Mouse (Mus musculus) limb, embryonic 13.5 days (tissue): ENCODE data around the gene Spink8. TPM values are rescaled to one million over a fixed set of nuclear protein-coding genes. Genes with fewer than 3 reads are reported as not detected.

Experiments used
- ATAC-seq: fragments of 200-750 bp; cut with Nextera tagmentation; 2 replicates; pipeline ENCODE4 v1.8.0; 2017; ENCODE audit warnings: low read depth, moderate number of reproducible peaks, moderate TSS enrichment; ENCODE audit not compliant: low FRiP score
- H3K27ac ChIP-seq: fragments of 300-500 bp; sonication (generic); 2 replicates; pipeline ENCODE4 v1.5.1; 2015; ENCODE audit warnings: inconsistent platforms, mild to moderate bottlenecking, moderate library complexity
- H3K27me3 ChIP-seq: fragments of 300-500 bp; sonication (generic); 2 replicates; pipeline ENCODE4 v1.6.1; 2015; ENCODE audit warnings: mild to moderate bottlenecking, inconsistent platforms
- H3K36me3 ChIP-seq: fragments of 300-500 bp; sonication (generic); 2 replicates; pipeline ENCODE4 v1.6.1; 2015; ENCODE audit warnings: inconsistent platforms, mild to moderate bottlenecking, moderate library complexity
- H3K4me1 ChIP-seq: fragments of 300-500 bp; sonication (generic); 2 replicates; pipeline ENCODE4 v1.6.1; 2015; ENCODE audit warnings: inconsistent platforms
- H3K4me2 ChIP-seq: fragments of 300-500 bp; sonication (generic); replicated peaks from 2 replicates; pipeline ENCODE4 v1.6.1; 2015; ENCODE audit warnings: inconsistent platforms, mild to moderate bottlenecking, moderate library complexity
- H3K4me3 ChIP-seq: fragments of 300-500 bp; sonication (generic); 2 replicates; pipeline ENCODE4 v1.5.1; 2015; ENCODE audit warnings: moderate library complexity, mild to moderate bottlenecking, inconsistent platforms
- H3K9ac ChIP-seq: fragments of 300-500 bp; sonication (generic); 2 replicates; pipeline ENCODE4 v1.6.1; 2015; ENCODE audit warnings: mild to moderate bottlenecking, inconsistent platforms
- H3K9me3 ChIP-seq: fragments of 300-500 bp; sonication (generic); 2 replicates; pipeline ENCODE4 v1.6.1; 2016; ENCODE audit warnings: inconsistent platforms
- WGBS: fragments of 180-500 bp; shearing (Covaris S2); methylation state at CpG from one replicate; pipeline ENCODE4 v1.1.7; 2015; 5-methylcytosine and 5-hydroxymethylcytosine counted together
- polyA plus RNA-seq: library from polyadenylated mRNA; unstranded; fragments of >200 nt; fragmentation: Nextera tagmentation; extraction: Ambion mirVana; gene quantifications from 2 replicates; pipeline ENCODE4 v1.2.1, GENCODE M21; 2015

The Spink8 gene
- polyA plus RNA-seq, 1 experiment from 2014 or later: 0.24 TPM

DNA sequence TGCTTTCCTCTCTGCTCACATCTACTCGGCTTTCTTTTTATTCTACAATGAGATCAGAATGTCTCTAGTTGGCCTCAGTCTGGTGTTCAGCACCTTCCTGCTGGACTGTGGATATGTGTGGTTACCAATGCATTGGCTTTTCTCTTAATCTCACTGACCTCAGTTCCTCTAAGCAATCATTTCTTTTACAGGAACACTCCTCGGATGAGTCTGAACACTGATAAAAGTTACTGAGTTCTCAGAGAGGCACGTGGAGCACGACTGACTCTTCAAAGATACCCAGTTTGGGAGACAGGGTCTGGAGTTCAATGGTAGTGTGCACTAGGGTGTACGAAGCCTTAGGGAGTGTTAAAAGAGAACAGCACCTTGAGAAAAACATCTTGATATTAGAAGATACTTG is 14.1 kb downstream of the Spink8 start:
- Histone ChIP-seq H3K4me3 (no peak overlapping the region), H3K9me3 (no peaks in the 10 kb centered on the region), H3K27ac (no peak overlapping the region), H3K9ac (no peak overlapping the region), H3K4me2 (no peak overlapping the region), H3K36me3 (peaks cover 15% of the 10 kb centered on the region), H3K4me1 (no peaks in the 10 kb centered on the region), H3K27me3 (no peaks in the 10 kb centered on the region)
- 70% methylated on average over 5 of the region's 5 CpGs for WGBS
- no peak for ATAC-seq

DNA sequence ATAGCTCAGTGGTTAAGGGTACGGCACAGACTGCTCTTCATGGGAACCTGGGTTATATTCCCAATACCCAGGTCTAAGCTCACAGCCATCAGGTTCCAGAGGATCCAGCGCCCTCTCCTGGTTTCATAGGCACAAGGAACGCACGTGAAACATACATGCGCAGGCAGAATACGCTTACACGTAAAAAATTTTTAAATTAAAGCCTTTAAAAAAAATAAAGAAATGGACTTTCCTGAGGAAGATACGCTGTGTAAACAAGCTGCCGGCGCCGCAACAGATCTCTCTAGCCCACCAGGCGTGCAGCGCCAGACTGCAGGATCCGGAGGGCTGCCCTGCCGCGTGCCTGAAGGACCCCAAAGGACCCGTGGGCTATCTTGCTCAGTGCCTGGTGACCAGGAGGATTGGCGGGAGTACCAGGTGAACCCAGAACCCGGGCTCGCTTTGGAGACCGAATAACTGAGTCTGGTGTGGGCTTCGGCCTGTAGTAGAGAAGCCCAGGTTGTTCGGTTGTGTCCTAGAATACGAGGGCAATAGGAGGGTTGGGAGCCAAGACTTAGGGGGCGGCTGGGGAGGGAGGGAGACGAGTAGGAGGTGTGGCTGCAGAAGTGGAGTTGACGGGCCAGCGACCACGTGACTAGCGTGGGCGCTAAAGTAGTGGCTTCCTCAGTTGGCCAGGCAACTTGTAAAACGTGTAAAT is 20.5 kb downstream of the Spink8 start, which contains the start of gene Nme6:
Gene Nme6 (plus strand): TSS at position 359 of the 697 bp plus-strand sequence.
- H3K27me3 ChIP-seq: no peaks in the 10 kb centered on the region
- ATAC-seq: peak; percentile 98
- peak within 1 kb of the TSS; percentile 77 for H3K27ac ChIP-seq
- peak within 1 kb of the TSS; percentile 69 for H3K9ac ChIP-seq
- peaks cover 30% of the 10 kb centered on the region for H3K36me3 ChIP-seq
- WGBS: under 1% methylated on average over 32 of the region's 32 CpGs
- H3K4me1 ChIP-seq: peaks cover 5% of the 10 kb centered on the region
- peak within 1 kb of the TSS; percentile 83 for H3K4me2 ChIP-seq
- H3K9me3 ChIP-seq: no peaks in the 10 kb centered on the region
- peak within 1 kb of the TSS; percentile 64 for H3K4me3 ChIP-seq

DNA sequence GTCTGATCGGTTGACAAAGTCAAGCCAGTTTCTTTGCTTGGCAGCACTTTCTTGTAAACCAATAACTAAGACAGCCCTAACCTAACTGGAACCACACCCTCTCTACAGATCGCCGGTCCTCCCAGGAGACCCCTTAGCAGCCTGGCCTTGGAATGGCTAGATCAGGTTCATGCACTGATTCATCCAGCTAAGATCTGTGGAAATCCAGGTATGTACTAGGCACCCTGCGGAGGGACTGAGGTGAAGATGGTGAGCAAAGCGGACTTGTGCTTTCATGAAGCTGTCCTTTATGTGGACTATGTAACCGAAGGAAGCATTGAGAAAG is 21.0 kb downstream of the Spink8 start:
- peak overlapping the region; percentile 64 for H3K4me3 ChIP-seq
- H3K9me3 ChIP-seq: no peaks in the 10 kb centered on the region
- ATAC-seq: peak; percentile 48
- peak overlapping the region; percentile 69 for H3K9ac ChIP-seq
- H3K4me2 ChIP-seq: peak overlapping the region; percentile 83
- H3K27me3 ChIP-seq: no peaks in the 10 kb centered on the region
- H3K27ac ChIP-seq: peak overlapping the region; percentile 77; the same call in 1 of the 2 replicates
- peaks cover 35% of the 10 kb centered on the region for H3K36me3 ChIP-seq
- H3K4me1 ChIP-seq: peaks cover 5% of the 10 kb centered on the region
- WGBS: 11% methylated on average over 6 of the region's 6 CpGs

DNA sequence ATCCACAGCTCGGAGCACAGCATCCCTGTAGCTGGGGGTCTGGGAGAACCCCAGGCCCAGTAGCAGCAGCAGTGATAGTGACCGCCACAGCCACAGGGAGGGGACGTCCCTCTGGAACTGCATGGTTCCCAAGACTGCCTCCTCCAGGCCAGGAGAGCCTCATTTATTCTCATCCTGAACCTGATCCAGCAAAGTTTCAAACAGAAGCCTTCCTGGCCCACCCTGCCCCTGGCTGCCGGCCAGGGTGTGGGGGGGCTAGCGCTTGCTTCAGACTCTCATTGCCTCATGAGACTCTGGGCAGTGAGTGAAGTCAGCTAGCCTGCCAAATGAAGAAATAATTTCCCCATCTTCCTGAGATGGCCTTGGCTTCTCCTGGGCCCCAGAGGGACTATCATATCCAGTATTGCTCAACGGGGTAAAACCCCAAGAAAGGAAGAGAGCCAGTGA is 37.3 kb downstream of the Spink8 start, which contains the start of gene Camp:
Gene Camp (minus strand): TSS at position 306 of the 447 bp plus-strand sequence.
- ATAC-seq: peak; percentile 25

DNA sequence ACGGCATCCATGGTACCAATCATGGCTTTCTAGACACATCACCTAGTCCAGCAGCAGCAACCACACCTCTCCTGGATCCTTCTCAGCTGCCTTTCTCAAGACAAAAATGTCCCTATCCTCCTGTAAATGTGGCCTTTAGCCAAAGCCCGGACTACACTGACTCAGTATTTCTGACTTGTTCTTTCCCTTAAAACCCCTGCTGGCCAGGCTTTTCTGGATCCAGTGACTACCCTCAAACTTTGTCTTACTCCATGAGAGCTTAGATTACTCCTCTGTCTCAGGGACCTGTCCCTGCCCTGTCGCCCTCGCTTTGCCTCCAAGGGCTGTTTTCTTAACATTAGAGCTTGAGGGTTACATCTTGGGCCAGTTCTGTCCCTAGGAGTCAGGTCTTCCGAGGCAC is 38.0 kb downstream of the Spink8 start:
- Histone ChIP-seq H3K27me3 (no peaks in the 10 kb centered on the region), H3K4me3 (no peak overlapping the region), H3K9ac (no peak overlapping the region), H3K9me3 (no peaks in the 10 kb centered on the region), H3K27ac (no peak overlapping the region), H3K4me2 (no peak overlapping the region), H3K36me3 (peaks cover 6% of the 10 kb centered on the region), H3K4me1 (peaks cover 9% of the 10 kb centered on the region)
- ATAC-seq: no peak
- WGBS: 87% methylated on average over 5 of the region's 5 CpGs

More for the DNA sequence above, 37.3 kb downstream of the Spink8 start, which contains the start of gene Camp:
- Histone ChIP-seq H3K27ac (no peak within 1 kb of the TSS), H3K4me1 (peaks cover 9% of the 10 kb centered on the region), H3K9me3 (no peaks in the 10 kb centered on the region), H3K27me3 (no peaks in the 10 kb centered on the region), H3K4me3 (no peak within 1 kb of the TSS), H3K4me2 (no peak within 1 kb of the TSS), H3K36me3 (peaks cover 7% of the 10 kb centered on the region), H3K9ac (no peak within 1 kb of the TSS)
- 66% methylated on average over 6 of the region's 6 CpGs for WGBS

DNA sequence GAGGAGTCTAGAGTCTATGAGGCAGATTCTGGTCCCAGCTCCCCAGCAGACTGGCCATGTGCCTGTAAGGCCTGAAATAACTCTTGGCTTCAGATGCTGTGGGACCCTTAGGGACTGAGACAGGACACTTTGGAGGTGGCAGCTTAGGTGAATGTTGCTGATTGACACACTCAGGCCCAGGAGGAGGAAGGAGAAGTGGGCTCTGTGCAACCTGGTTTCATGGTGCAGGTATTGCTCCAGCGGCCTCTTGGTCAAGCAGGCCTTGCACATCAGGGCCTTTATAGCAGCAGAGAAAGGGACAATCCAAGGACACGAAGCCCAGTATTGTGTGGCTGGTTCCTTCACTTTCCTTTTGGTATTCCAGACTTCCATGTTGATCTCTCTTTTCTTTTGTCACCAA is 42.3 kb downstream of the Spink8 start:
- H3K9me3 ChIP-seq: no peaks in the 10 kb centered on the region
- no peaks in the 10 kb centered on the region for H3K27me3 ChIP-seq
- peaks cover 4% of the 10 kb centered on the region for H3K4me1 ChIP-seq
- H3K27ac ChIP-seq: no peak overlapping the region
- no peaks in the 10 kb centered on the region for H3K36me3 ChIP-seq
- no peak overlapping the region for H3K9ac ChIP-seq
- WGBS: 88% methylated on average over 2 of the region's 2 CpGs
- H3K4me3 ChIP-seq: no peak overlapping the region
- ATAC-seq: no peak
- no peak overlapping the region for H3K4me2 ChIP-seq

DNA sequence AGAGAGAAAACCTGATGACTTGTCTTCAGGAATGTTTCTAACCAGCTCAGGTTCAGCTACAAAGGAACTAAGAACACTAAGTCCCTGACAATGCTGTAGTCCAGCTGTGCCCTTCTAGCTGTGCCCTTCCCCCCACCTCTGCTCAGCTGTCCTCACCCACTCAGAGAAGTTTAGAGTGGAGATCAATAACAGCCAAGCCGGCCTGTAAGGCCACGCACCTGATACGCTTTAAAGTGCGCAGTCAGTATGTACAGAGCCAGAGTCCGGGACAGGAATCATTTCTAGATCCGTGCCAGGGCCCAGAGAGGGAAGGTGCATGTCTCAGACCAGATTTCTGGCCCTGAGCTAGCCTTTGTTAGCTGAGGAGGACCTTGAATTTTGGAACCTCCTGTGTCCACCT is 43.9 kb downstream of the Spink8 start:
- H3K9ac ChIP-seq: no peak overlapping the region
- no peaks in the 10 kb centered on the region for H3K9me3 ChIP-seq
- H3K36me3 ChIP-seq: no peaks in the 10 kb centered on the region
- H3K4me1 ChIP-seq: no peaks in the 10 kb centered on the region
- ATAC-seq: no peak
- no peak overlapping the region for H3K4me3 ChIP-seq
- no peak overlapping the region for H3K4me2 ChIP-seq
- no peaks in the 10 kb centered on the region for H3K27me3 ChIP-seq
- no peak overlapping the region for H3K27ac ChIP-seq
- 76% methylated on average over 6 of the region's 6 CpGs for WGBS

DNA sequence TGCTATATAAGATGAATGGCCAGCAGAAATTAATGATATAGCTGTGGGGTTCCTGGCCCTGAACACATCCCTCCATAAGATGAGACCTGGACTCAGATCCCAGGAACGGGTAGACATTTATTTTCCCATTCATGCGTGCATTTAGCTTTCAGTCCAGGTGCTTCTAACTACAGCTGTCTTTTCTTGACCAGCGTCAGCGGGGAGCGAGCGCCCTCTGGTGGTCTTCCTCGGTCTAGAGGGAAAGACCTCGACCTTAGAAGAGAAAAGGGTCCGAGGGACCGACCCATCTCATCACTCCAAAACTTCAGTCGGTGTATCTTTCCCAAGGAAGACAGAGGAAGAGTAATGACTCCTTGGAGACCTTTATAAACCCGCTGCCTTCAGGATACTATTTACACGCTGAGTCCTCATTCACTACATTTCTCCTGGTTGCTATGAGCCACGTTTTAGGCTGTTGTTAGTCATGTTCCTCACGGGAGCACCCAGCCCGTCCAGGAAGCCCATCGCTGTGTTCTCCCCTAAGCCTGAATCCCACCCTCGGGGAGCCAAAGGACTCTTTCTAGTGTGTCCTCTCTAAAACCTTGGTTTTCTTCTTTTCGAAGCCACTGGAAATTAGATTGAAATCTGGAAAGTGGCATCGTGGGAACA is 50.4 kb downstream of the Spink8 start:
- peak; percentile 67; the same call in 1 of the 2 replicates for ATAC-seq
- peak overlapping the region; percentile 51 for H3K4me2 ChIP-seq
- 0 out of 2 replicates have a peak overlapping the region, but pooled peaks have one; percentile 9 for H3K4me3 ChIP-seq
- no peaks in the 10 kb centered on the region for H3K9me3 ChIP-seq
- 18% methylated on average over 20 of the region's 20 CpGs for WGBS
- H3K9ac ChIP-seq: peak overlapping the region; percentile 35; the same call in 1 of the 2 replicates
- no peaks in the 10 kb centered on the region for H3K4me1 ChIP-seq
- peaks cover 7% of the 10 kb centered on the region for H3K27me3 ChIP-seq
- no peaks in the 10 kb centered on the region for H3K36me3 ChIP-seq
- no peak overlapping the region for H3K27ac ChIP-seq

DNA sequence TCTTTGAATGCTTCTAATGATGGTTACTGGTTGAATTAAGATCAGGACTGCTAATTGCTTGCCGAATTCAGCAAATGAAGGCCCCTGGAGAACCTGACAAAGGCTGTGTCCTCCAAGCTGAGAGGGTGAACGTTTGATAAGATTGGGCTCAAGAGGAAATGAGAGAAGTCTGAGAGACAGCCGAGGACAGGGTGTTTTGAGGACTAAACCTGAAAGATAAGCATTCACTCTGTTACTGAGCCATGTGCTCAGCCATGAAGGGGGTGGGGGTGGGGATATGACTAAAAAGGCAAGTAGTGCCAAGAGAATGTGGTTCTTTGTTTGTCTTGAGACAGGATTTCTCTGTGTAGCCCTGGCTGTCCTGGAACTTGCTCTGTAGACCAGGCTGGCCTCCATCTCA is 51.0 kb downstream of the Spink8 start:
- no peaks in the 10 kb centered on the region for H3K4me1 ChIP-seq
- no peak overlapping the region for H3K9ac ChIP-seq
- H3K36me3 ChIP-seq: no peaks in the 10 kb centered on the region
- H3K9me3 ChIP-seq: no peaks in the 10 kb centered on the region
- H3K4me3 ChIP-seq: no peak overlapping the region
- ATAC-seq: no peak
- H3K4me2 ChIP-seq: no peak overlapping the region
- peaks cover 7% of the 10 kb centered on the region for H3K27me3 ChIP-seq
- no peak overlapping the region for H3K27ac ChIP-seq
- 68% methylated on average over 3 of the region's 3 CpGs for WGBS

DNA sequence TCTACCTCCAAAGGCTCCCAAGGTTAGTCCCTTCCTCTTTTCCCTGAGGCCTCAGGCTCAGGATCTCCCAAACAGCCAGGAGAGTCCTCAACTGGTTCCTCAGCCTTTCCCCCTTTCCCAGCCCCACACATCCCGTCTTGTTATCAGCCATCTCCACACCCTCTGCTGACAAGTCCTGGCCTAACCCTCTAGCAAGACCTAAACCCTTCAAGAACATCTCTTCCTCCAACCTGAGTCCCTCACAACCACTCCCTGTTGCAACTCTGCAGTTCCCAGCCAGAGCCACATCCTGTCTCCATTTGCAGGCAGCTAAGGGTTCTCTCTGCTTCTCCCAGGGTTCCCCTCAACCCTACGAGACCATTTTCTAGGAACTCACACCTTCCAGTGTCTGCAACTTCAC is 54.1 kb downstream of the Spink8 start:
- no peak for ATAC-seq
- no peak overlapping the region for H3K9ac ChIP-seq
- WGBS: 44% methylated on average over 2 of the region's 2 CpGs
- no peak overlapping the region for H3K4me2 ChIP-seq
- H3K9me3 ChIP-seq: no peaks in the 10 kb centered on the region
- H3K27ac ChIP-seq: no peak overlapping the region
- H3K4me1 ChIP-seq: no peaks in the 10 kb centered on the region
- peaks cover 7% of the 10 kb centered on the region for H3K27me3 ChIP-seq
- no peak overlapping the region for H3K4me3 ChIP-seq
- H3K36me3 ChIP-seq: no peaks in the 10 kb centered on the region

DNA sequence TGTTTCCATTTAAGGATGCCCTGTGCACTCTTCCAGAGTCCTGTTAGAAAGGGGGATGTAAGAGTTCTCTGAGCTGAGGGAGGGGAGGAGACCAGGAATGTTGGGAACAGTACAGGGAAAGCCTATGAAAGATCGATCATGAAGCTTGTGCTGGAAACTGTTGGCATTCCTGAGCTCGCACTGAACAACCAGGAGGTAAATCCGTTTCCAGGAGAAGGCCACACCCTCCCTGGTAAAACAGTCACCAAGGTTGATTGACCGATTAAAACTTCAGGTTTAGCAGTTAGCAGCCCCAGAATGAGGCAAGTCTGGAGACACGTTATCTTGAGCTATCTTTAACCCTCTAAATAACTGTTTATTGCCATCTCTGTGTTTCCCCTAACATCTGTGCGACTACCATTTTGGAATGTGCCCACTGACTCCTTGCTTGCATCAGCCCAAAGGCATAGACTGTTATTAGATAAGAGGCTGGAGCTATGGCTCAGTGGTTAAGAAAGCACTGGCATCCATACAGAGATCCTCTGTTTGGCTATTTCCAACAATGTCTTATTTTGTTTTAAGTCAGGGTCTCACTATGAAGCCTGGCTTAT is 59.0 kb downstream of the Spink8 start:
- no peak overlapping the region for H3K4me2 ChIP-seq
- ATAC-seq: no peak
- no peak overlapping the region for H3K27ac ChIP-seq
- H3K9ac ChIP-seq: no peak overlapping the region
- no peaks in the 10 kb centered on the region for H3K9me3 ChIP-seq
- 29% methylated on average over 6 of the region's 6 CpGs for WGBS
- no peaks in the 10 kb centered on the region for H3K36me3 ChIP-seq
- H3K27me3 ChIP-seq: no peaks in the 10 kb centered on the region
- H3K4me1 ChIP-seq: 0 out of 2 replicates have a peak, but pooled peaks cover 2% of the 10 kb centered on the region
- H3K4me3 ChIP-seq: no peak overlapping the region
